Mouse (Mus musculus) kidney, adult 2 months (tissue): ENCODE data around the gene Olfr67.

Experiments
- CTCF ChIP-seq: fragments of 200-500 bp; conservative IDR thresholded peaks from 2 replicates; pipeline ENCODE4 v1.5.1; 2011; ENCODE audit warnings: low read depth, mild to moderate bottlenecking, control low read depth, low read length, moderate library complexity, mixed read lengths; ENCODE audit not compliant: insufficient read depth, insufficient read length
- POLR2A ChIP-seq: fragments of 200-500 bp; IDR thresholded peaks from one replicate; pipeline ENCODE4 v1.6.1; 2011; ENCODE audit warnings: low read depth, low read length, control low read depth

- no peak for TF ChIP-seq POLR2A
- no peak for TF ChIP-seq CTCF
Measured at GRCm38 (mm10) chr7:103827808-103828207, 36.2 kb upstream of the Olfr67 start, which contains the start of gene Hbb-bs.
